Mouse (Mus musculus) stomach, embryonic 15.5 days (tissue): ENCODE data around the gene Tmf1. TPM values are rescaled to one million over a fixed set of nuclear protein-coding genes. Genes with fewer than 3 reads are reported as not detected.

Experiments used
- ATAC-seq: fragments of 200-750 bp; cut with Nextera tagmentation; 2 replicates; pipeline ENCODE4 v1.8.0; 2017; ENCODE audit warnings: low read depth, moderate number of reproducible peaks, moderate TSS enrichment; ENCODE audit not compliant: insufficient read depth, low FRiP score
- H3K27ac ChIP-seq: fragments of 300-500 bp; sonication (generic); 2 replicates; pipeline ENCODE4 v1.5.1; 2015; ENCODE audit warnings: mild to moderate bottlenecking, inconsistent platforms
- H3K27me3 ChIP-seq: fragments of 300-500 bp; sonication (generic); replicated peaks from 2 replicates; pipeline ENCODE4 v1.6.1; 2015; ENCODE audit warnings: inconsistent platforms
- H3K36me3 ChIP-seq: fragments of 300-500 bp; sonication (generic); 2 replicates; pipeline ENCODE4 v1.6.1; 2015; ENCODE audit warnings: inconsistent platforms
- H3K4me1 ChIP-seq: fragments of 300-500 bp; sonication (generic); 2 replicates; pipeline ENCODE4 v1.6.1; 2015; ENCODE audit warnings: inconsistent platforms
- H3K4me2 ChIP-seq: fragments of 300-500 bp; sonication (generic); 2 replicates; pipeline ENCODE4 v1.6.1; 2015; ENCODE audit warnings: mild to moderate bottlenecking, inconsistent platforms
- H3K4me3 ChIP-seq: fragments of 300-500 bp; sonication (generic); replicated peaks from 2 replicates; pipeline ENCODE4 v1.5.1; 2015; ENCODE audit warnings: inconsistent platforms
- H3K9ac ChIP-seq: fragments of 300-500 bp; sonication (generic); 2 replicates; pipeline ENCODE4 v1.6.1; 2015; ENCODE audit warnings: inconsistent platforms
- H3K9me3 ChIP-seq: fragments of 300-500 bp; sonication (generic); 2 replicates; pipeline ENCODE4 v1.6.1; 2016; ENCODE audit warnings: inconsistent platforms
- WGBS: fragments of 180-500 bp; shearing (Covaris S2); methylation state at CpG from one replicate; pipeline ENCODE4 v1.1.7; 2015; 5-methylcytosine and 5-hydroxymethylcytosine counted together
- polyA plus RNA-seq: library from polyadenylated mRNA; unstranded; fragments of >200 nt; fragmentation: Nextera tagmentation; extraction: Ambion mirVana; gene quantifications from 2 replicates; pipeline ENCODE4 v1.2.1, GENCODE M21; 2015

Gene Tmf1
- polyA plus RNA-seq = 34.8 and 36.1 TPM in 2 replicates

DNA sequence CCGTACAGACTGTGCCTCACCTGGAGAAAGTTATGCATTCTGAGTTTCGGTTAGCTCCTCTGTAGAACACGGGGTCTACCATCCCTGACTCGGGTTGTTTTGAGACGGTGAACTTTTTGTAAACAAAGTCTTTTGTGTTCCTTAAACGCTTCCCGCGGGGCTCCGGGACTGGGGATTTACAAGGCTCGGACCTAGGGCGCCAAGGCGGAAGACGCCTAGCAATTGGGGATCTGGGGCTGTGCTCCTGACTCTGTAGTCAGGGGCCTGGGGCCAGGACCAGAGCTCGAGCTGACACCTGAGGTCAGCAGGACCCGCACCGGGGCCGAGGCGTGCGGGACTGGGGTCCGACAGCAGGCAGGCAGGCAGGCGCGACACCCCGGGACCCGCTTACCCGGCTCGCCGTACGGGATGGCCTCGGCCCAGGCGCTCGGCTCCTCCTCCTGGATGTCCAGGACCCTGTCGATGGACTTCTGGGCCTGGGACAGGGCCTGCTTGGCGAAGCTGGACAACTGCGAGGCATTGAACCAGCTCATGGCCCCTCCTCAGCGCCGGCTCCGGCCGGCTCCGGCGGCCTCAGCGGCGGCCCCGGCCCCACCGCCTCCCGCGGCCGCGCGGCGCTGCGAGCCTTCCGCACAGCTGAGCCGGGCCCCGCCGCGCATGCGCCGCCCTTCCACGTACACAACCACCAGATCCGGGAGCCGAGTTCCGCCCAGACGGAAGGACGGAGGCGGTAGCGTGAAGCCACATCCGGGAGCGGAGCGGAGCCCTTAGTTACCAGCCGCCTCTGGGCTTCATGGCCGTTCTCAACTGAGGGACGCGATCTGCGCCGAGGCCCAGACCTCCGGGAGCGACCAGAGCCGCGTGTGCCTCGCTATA, at the start of gene Tmf1:
TSS of gene Tmf1 (minus strand) at position 632 of the 876 bp plus-strand sequence.
- peak within 1 kb of the TSS; percentile 75 for H3K4me2 ChIP-seq
- peaks cover 3% of the 10 kb centered on the region; the same call in 1 of the 2 replicates for H3K4me1 ChIP-seq
- H3K9me3 ChIP-seq = no peaks in the 10 kb centered on the region
- no peaks in the 10 kb centered on the region for H3K27me3 ChIP-seq
- peak within 1 kb of the TSS; percentile 95 for H3K9ac ChIP-seq
- under 1% methylated on average over 65 of the region's 80 CpGs for WGBS
- peaks cover 8% of the 10 kb centered on the region for H3K36me3 ChIP-seq
- ATAC-seq = peak; percentile 98
- peak within 1 kb of the TSS; percentile 98 for H3K4me3 ChIP-seq
- H3K27ac ChIP-seq = peak within 1 kb of the TSS; percentile 93

- peaks cover 10% of the 10 kb centered on the region; the same call in 1 of the 2 replicates for H3K36me3 ChIP-seq
- H3K4me3 ChIP-seq = no peak overlapping the region
- no peaks in the 10 kb centered on the region for H3K27me3 ChIP-seq
- no peaks in the 10 kb centered on the region for H3K9me3 ChIP-seq
- H3K4me2 ChIP-seq = no peak overlapping the region
- ATAC-seq = no peak
- WGBS = 93% methylated on average over 9 of the region's 9 CpGs
- peaks cover 2% of the 10 kb centered on the region for H3K4me1 ChIP-seq
- H3K9ac ChIP-seq = no peak overlapping the region
- no peak overlapping the region for H3K27ac ChIP-seq
These were observed 48.3 kb upstream of the Tmf1 start for GRCm38 (mm10) chr6:97227067-97227847.

GRCm38 (mm10) chr6:97226083-97226491, 47.2 kb upstream of the Tmf1 start:
- 69% methylated on average over 1 of the region's 1 CpGs for WGBS
- no peak overlapping the region for H3K27ac ChIP-seq

GRCm38 (mm10) chr6:97224505-97224904, 45.6 kb upstream of the Tmf1 start:
- Histone ChIP-seq H3K36me3 (0 out of 2 replicates have a peak, but pooled peaks cover 1% of the 10 kb centered on the region), H3K9ac (no peak overlapping the region), H3K4me2 (no peak overlapping the region), H3K4me1 (peaks cover 13% of the 10 kb centered on the region), H3K9me3 (no peaks in the 10 kb centered on the region), H3K4me3 (no peak overlapping the region), H3K27ac (no peak overlapping the region), H3K27me3 (no peaks in the 10 kb centered on the region)
- 95% methylated on average over 8 of the region's 8 CpGs for WGBS
- no peak for ATAC-seq

More at GRCm38 (mm10) chr6:97226083-97226491, 47.2 kb upstream of the Tmf1 start:
- no peak for ATAC-seq
- H3K9me3 ChIP-seq = no peaks in the 10 kb centered on the region
- peaks cover 6% of the 10 kb centered on the region; the same call in 1 of the 2 replicates for H3K36me3 ChIP-seq
- no peaks in the 10 kb centered on the region for H3K27me3 ChIP-seq
- H3K4me3 ChIP-seq = no peak overlapping the region
- H3K4me1 ChIP-seq = peaks cover 13% of the 10 kb centered on the region
- no peak overlapping the region for H3K9ac ChIP-seq
- H3K4me2 ChIP-seq = no peak overlapping the region

- H3K4me3 ChIP-seq = no peak overlapping the region
- no peaks in the 10 kb centered on the region for H3K9me3 ChIP-seq
- no peaks in the 10 kb centered on the region for H3K36me3 ChIP-seq
- H3K27ac ChIP-seq = no peak overlapping the region
- H3K4me2 ChIP-seq = no peak overlapping the region
- no peak overlapping the region for H3K9ac ChIP-seq
- 69% methylated on average over 4 of the region's 4 CpGs for WGBS
- H3K4me1 ChIP-seq = peaks cover 13% of the 10 kb centered on the region
- no peak for ATAC-seq
- H3K27me3 ChIP-seq = no peaks in the 10 kb centered on the region
These were observed 44.6 kb upstream of the Tmf1 start for GRCm38 (mm10) chr6:97223566-97223965.

DNA sequence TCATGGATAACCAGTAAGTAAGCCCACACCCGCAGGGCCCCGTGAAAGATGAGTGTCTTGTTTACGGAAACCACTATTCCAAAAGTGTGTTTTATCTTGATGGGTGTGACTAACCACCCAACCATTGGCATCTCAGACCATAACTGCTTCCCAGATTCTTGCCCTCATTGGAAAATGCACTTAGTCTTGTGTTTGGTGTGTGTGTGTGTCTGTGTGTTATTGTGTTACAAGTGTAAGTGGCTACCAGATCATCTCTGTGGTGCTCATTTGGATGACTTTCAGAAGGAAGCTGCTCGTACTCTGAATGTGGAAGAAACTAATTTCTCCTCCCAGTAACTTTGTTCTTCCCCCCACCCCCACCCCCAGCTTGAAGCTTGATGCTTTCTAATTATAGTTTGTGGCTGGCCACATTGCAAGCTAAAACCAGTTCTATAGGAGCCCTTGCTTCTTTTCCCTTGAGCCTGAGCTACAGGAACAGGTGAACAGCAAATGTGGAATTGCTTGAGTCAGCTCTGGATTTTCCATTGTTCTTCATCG, 44.1 kb upstream of the Tmf1 start:
- H3K4me3 ChIP-seq = no peak overlapping the region
- peaks cover 13% of the 10 kb centered on the region for H3K4me1 ChIP-seq
- 50% methylated on average over 5 of the region's 5 CpGs for WGBS
- no peak for ATAC-seq
- no peak overlapping the region for H3K27ac ChIP-seq
- no peaks in the 10 kb centered on the region for H3K36me3 ChIP-seq
- no peaks in the 10 kb centered on the region for H3K9me3 ChIP-seq
- no peak overlapping the region for H3K4me2 ChIP-seq
- no peaks in the 10 kb centered on the region for H3K27me3 ChIP-seq
- no peak overlapping the region for H3K9ac ChIP-seq

DNA sequence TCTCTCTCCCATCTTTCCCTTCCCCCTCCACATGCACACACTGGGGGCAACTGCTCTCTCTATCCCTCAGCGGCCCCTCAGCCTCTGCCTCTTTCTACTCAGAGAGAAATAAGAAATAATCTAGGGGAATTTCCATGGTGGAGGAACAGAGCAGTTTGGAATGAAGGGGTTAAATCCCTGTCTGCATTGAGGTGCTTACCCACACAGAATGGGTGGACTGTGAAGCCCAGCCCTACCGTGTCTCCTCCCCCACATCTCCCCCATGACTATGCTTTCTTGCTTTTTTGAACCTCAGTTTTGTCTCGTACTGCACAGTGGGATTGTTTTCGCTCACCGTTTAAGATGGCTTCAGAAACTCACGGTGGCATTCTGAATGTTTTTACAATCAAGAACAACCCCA, 43.4 kb upstream of the Tmf1 start:
- no peak overlapping the region for H3K9ac ChIP-seq
- H3K27me3 ChIP-seq = no peaks in the 10 kb centered on the region
- 0 out of 2 replicates have a peak, but pooled peaks have one; percentile 50 for ATAC-seq
- H3K27ac ChIP-seq = no peak overlapping the region
- H3K36me3 ChIP-seq = no peaks in the 10 kb centered on the region
- no peaks in the 10 kb centered on the region for H3K9me3 ChIP-seq
- H3K4me1 ChIP-seq = peaks cover 13% of the 10 kb centered on the region
- H3K4me2 ChIP-seq = no peak overlapping the region
- H3K4me3 ChIP-seq = no peak overlapping the region
- 52% methylated on average over 6 of the region's 6 CpGs for WGBS

GRCm38 (mm10) chr6:97221205-97222025, 42.5 kb upstream of the Tmf1 start:
- no peak for ATAC-seq
- WGBS = 57% methylated on average over 15 of the region's 15 CpGs
- Histone ChIP-seq H3K27me3 (no peaks in the 10 kb centered on the region), H3K9ac (no peak overlapping the region), H3K4me2 (no peak overlapping the region), H3K9me3 (no peaks in the 10 kb centered on the region), H3K27ac (no peak overlapping the region), H3K4me3 (no peak overlapping the region), H3K36me3 (no peaks in the 10 kb centered on the region), H3K4me1 (peaks cover 13% of the 10 kb centered on the region)

GRCm38 (mm10) chr6:97220672-97221071, 41.8 kb upstream of the Tmf1 start:
- ATAC-seq = no peak
- H3K36me3 ChIP-seq = no peaks in the 10 kb centered on the region
- no peak overlapping the region for H3K4me3 ChIP-seq
- no peak overlapping the region for H3K4me2 ChIP-seq
- WGBS = 53% methylated on average over 4 of the region's 5 CpGs
- H3K9ac ChIP-seq = no peak overlapping the region
- peaks cover 13% of the 10 kb centered on the region for H3K4me1 ChIP-seq
- no peaks in the 10 kb centered on the region for H3K9me3 ChIP-seq
- no peaks in the 10 kb centered on the region for H3K27me3 ChIP-seq
- H3K27ac ChIP-seq = no peak overlapping the region

DNA sequence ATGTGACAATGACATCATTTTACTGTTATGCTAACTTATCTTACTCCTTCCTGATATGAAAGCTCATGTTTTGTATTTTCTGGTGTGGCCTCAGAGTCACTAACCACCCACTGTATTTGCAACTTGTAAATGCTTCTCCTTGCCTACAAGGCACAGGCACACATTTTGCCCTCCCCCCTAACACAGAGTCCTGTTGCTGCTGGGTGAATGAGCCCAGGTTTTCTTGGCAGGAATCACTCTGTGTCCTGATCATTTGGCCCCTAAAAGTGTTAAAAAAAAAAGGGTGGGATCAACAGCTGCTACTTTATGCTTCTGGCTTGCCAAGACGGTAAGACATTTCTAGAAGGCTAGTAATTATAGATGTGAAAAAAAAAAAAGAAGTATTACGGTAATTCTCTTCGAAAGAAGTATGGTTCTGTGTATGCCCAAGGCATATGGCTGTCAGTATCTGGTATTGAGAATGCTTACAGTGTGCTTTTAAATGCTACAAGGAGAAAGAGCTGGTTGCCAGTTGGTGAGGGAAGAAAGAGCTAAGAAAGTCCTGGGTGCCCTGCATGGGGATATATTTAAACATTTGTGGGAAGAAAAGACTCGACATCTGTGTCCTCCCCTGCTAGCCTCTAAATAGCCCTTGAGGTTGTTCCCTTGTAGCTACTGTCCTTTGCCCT, 37.4 kb upstream of the Tmf1 start:
- Histone ChIP-seq H3K9me3 (no peaks in the 10 kb centered on the region), H3K4me3 (no peak overlapping the region), H3K4me2 (no peak overlapping the region), H3K4me1 (peaks cover 7% of the 10 kb centered on the region), H3K27me3 (no peaks in the 10 kb centered on the region), H3K9ac (no peak overlapping the region), H3K36me3 (no peaks in the 10 kb centered on the region; the same call in 1 of the 2 replicates), H3K27ac (no peak overlapping the region)
- 74% methylated on average over 4 of the region's 4 CpGs for WGBS
- ATAC-seq = no peak

GRCm38 (mm10) chr6:97211981-97212380, 33.1 kb upstream of the Tmf1 start:
- no peaks in the 10 kb centered on the region; the same call in 1 of the 2 replicates for H3K36me3 ChIP-seq
- H3K27ac ChIP-seq = no peak overlapping the region
- ATAC-seq = no peak
- no peaks in the 10 kb centered on the region for H3K27me3 ChIP-seq
- H3K4me2 ChIP-seq = peak overlapping the region; percentile 69
- H3K4me1 ChIP-seq = peaks cover 9% of the 10 kb centered on the region; the same call in 1 of the 2 replicates
- peak overlapping the region; percentile 60 for H3K4me3 ChIP-seq
- 61% methylated on average over 12 of the region's 12 CpGs for WGBS
- H3K9ac ChIP-seq = no peak overlapping the region
- no peaks in the 10 kb centered on the region for H3K9me3 ChIP-seq
